Mouse (Mus musculus) urinary bladder, adult 2 months (tissue): Measurements from ENCODE around the gene Capn7. TPM values are rescaled to one million over a fixed set of nuclear protein-coding genes. Genes with fewer than 3 reads are reported as not detected.

Source experiments
- DNase-seq: peaks from one replicate; pipeline ENCODE4 v3.0.0; 2022; ENCODE audit warnings: low spot score
- polyA plus RNA-seq: library from polyadenylated mRNA; depleted of rRNA; stranded (reverse); fragments of >200 nt; gene quantifications from 2 replicates; pipeline ENCODE4 v1.2.3, GENCODE M21; 2012; rRNA removed

Gene Capn7
- polyA plus RNA-seq, 1 experiment: 34.9 TPM

GRCm38 (mm10) chr14:31413475-31414086, 77.1 kb downstream of the Capn7 start:
- no peak for DNase-seq

GRCm38 (mm10) chr14:31414235-31414966, 78.0 kb downstream of the Capn7 start:
- no peak for DNase-seq

- no peak for DNase-seq
Observed at GRCm38 (mm10) chr14:31414967-31415376, 78.5 kb downstream of the Capn7 start.

- no peak for DNase-seq
Observed at GRCm38 (mm10) chr14:31416411-31416810, 80.0 kb downstream of the Capn7 start.

- no peak for DNase-seq
Observed at GRCm38 (mm10) chr14:31416835-31417549, 80.6 kb downstream of the Capn7 start.

- DNase-seq: no peak
Observed at GRCm38 (mm10) chr14:31419279-31419678, 82.8 kb downstream of the Capn7 start.

GRCm38 (mm10) chr14:31420135-31420534, 83.7 kb downstream of the Capn7 start:
- DNase-seq: no peak

DNA sequence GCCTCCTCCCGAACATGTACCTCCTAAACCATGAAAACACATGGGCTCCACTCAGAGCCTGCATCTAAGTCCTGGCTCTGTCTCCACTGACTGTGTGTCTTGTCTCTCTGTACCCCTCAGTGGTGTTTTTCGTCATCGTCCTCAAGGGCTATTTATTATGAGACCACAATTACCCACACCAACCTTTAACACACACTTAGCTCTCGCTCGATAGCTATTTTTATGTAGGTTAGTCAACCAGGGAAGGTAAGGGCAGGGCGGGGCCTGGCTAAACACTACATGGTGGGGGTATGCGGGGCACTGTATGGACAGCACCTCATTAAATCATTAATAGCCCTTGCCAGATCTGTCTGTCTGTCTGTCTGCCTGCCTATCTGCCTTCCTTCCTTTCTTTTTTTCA, 84.1 kb downstream of the Capn7 start:
- DNase-seq: no peak

- no peak for DNase-seq
Observed at GRCm38 (mm10) chr14:31420985-31421384, 84.5 kb downstream of the Capn7 start.

Other genes starting within 250 kb of the Capn7 start
- 28.1 and 42.8 TPM in 2 replicates for gene Smim4, start 207.7 kb upstream of the Capn7 start, polyA plus RNA-seq
- gene Nt5dc2, start 205.6 kb upstream of the Capn7 start, polyA plus RNA-seq: 8.0 and 8.1 TPM in 2 replicates
- 85.3 and 90.2 TPM in 2 replicates for gene Stab1, start 168.0 kb upstream of the Capn7 start, polyA plus RNA-seq
- 3.0 and 3.5 TPM in 2 replicates for gene Tnnc1, start 128.3 kb upstream of the Capn7 start, polyA plus RNA-seq
- 211 and 293 TPM in 2 replicates for gene Nisch, start 119.7 kb upstream of the Capn7 start, polyA plus RNA-seq
- gene Sema3g, start 118.8 kb upstream of the Capn7 start, polyA plus RNA-seq: 3.6 and 5.9 TPM in 2 replicates
- 8.9 and 9.0 TPM in 2 replicates for gene Phf7, start 85.3 kb upstream of the Capn7 start, polyA plus RNA-seq
- 41.8 and 43.2 TPM in 2 replicates for gene Bap1, start 85.2 kb upstream of the Capn7 start, polyA plus RNA-seq
- gene Dnah1, start 12.7 kb upstream of the Capn7 start, polyA plus RNA-seq: 2.3 and 2.4 TPM in 2 replicates
- gene Sh3bp5, start 99.4 kb downstream of the Capn7 start, polyA plus RNA-seq: 36.1 and 37.0 TPM in 2 replicates
- gene Eaf1, start 157.8 kb downstream of the Capn7 start, polyA plus RNA-seq: 19.7 and 21.5 TPM in 2 replicates
- gene Mettl6, start 158.4 kb downstream of the Capn7 start, polyA plus RNA-seq: 15.0 and 16.8 TPM in 2 replicates